Mouse (Mus musculus) layer of hippocampus, adult 6 months (tissue): ENCODE data around the gene Llgl2. TPM values are rescaled to one million over a fixed set of nuclear protein-coding genes. Genes with fewer than 3 reads are reported as not detected.

Experiments
- long read RNA-seq, 2 experiments: library from polyadenylated mRNA; unstranded; transcript quantifications; one replicate each; pipeline ENCODE4 v2.0.0; 2019 to 2020
- microRNA-seq: library from miRNA; unstranded; fragments of <30 nt; microRNA quantifications from one replicate; pipeline ENCODE4 v1.2.0, GENCODE M21; 2020
- polyA plus RNA-seq: library from polyadenylated mRNA; unstranded; fragments of <200 nt; fragmentation: Nextera tagmentation; gene quantifications from 2 replicates; pipeline ENCODE4 v1.2.3, GENCODE M21; 2021

The Llgl2 gene
- polyA plus RNA-seq = 3.8 and 4.4 TPM in 2 replicates
- long read RNA-seq, experiment 1, partial matches to known transcripts = 0 of 1 reads
- long read RNA-seq, experiment 1, other reads (novel, unspliced or antisense) = 1 of 1 reads
- long read RNA-seq, experiment 2, partial matches to known transcripts = 1 of 4 reads
- long read RNA-seq, experiment 2, other reads (novel, unspliced or antisense) = 1 of 4 reads

DNA sequence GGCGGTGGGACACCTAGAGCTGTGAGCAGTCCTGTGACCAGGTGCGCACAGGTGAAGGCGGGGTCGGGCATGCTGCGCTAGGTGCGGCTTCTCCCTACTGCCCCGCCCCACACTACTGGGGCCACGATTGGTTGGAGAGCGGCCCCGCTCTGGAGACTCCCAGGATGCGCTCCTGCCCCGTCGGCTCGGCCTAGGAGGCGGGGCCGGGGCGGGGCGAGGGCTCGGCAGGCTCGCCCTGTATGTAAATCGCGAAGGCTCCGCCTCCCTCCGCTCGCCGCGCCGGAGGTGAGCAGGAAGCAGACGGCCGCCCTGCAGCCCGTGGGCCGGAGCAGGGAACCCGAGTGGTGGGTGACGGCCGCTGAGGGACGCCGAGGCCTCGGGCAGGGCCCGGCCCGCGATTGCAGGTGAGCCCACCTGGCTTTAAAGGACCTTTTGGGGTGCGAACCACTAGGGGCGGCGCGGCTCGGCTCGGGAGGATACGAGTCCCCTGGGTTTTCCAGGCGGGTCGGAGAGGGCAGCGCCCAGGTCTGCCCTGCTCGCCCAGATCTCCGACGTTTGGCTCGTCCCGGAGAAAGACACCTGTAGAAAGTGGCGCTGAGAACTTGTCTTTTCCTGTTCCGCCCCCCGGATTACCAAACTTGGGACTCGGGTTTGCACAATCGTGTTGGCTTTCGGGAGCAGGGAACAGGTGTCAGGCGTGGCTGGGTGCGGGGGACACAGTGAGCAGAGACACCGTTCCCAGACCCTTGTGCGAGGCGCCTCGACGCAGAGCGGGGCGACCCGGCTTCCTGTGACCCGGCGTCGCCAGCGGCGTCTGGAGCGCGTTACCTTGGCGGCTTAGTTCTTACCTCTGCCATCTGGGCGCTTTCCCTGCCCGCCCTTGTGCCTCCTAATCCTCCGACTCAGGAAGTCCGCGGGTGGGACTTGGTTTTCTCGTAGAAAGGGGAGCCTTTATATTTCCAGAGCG lies at the start of gene Llgl2:
Gene Llgl2 (plus strand): TSS at position 276 of the 967 bp plus-strand sequence.

GRCm38 (mm10) chr11:115813507-115814296 lies 10.1 kb upstream of the Llgl2 start, which contains the start of gene Caskin2:
Gene Caskin2 (minus strand): TSS chr11:115813639.

DNA sequence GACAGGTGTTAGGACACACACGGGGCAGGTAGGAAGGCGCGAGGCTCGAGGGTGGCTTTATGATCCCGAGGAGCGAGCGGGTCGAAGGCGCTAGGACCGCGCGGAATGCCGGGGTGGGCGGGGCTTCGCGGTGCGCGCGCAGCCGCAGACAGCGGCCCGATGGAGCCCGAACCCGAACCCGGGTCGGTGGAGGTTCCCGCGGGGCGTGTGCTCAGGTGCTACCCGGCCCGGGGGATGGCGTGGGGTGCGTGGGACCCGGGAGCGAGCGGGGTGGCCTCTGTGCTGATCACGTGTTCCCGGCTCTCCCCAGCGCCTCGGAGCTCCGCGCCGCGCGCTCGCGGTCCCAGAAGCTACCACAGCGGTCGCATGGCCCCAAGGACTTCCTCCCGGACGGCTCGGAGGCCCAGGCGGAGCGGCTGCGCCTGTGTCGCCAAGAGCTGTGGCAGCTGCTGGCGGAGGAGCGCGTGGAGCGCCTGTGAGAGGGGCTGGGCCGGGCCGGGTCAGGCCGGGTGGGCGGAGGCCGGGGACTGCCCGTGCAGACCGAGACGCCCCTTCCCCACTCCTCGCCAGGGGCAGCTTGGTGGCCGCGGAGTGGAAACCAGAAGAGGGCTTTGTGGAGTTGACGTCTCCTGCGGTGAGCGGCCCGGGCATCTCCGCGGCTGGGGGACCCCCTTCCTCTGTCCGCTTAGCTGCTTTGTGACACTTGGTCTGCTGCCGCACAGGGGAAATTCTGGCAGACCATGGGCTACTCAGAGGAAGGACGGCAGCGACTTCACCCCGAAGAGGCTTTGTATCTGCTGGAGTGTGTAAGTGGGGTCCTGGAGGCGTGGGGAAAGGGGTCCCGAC lies 9.0 kb upstream of the Llgl2 start, which contains the start of gene Tsen54:
Gene Tsen54 (plus strand): TSS at position 120 of the 846 bp plus-strand sequence.

DNA sequence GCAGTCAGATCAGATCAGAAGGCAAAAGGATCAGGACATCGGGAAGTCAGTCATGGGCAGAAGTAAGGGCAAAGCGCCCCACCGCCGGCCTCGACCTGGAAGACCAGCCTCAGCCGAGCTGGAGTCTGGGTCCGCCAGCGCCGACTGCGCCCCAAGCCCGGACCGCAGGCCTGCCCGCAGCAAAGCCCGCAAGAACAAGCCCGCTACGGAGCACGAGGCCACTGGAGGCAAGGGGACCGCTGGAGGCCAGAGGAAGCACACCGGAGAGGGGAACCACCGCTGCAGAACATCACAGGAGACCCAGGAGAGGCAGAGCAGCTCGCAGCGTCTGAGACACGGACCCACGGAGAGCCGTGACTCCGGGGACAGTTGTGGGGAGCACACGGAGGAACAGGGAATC lies 34.5 kb downstream of the Llgl2 start, which contains the start of gene Myo15b:
Gene Myo15b (plus strand): TSS at position 53 of the 400 bp plus-strand sequence.

DNA sequence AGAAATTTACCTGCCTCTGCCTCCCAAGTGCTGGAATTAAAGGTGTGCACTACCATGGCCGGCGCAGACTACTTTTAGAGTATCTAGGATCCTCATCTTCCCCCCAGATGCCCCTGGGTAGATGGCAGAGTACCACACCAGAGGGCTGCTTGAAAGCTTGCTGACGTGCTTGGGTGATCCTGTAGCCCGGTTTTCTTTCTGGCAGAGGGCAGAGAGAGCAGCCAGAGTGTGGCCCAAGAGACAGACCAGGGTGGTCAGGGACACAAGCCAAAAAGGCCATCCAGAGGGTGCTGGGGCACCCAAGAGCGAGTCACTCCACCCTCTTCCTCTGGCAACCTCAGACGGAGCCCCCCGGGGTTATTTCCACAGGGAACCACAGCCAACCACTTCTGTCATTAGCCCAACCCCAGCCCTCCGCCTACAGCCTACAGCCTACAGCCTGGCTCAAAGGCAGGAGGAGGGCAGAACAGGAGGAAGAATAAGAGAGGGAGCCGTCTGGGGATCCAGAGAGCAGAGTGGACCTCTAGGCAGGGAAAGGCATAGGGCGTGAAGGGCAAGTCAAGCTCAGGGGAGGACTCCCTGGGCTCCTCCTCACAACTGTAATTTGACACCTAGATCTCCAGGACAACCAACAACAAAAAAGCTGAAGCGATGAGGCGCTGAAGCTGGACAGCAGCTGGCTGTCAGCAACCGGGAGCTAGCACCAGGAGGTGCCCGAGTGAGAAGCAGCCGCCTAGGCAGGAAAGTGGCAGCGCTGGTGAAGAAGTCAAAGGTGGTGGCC lies 75.8 kb downstream of the Llgl2 start, which contains the start of gene Smim5:
Gene Smim5 (plus strand): TSS at position 481 of the 781 bp plus-strand sequence.

Small RNAs within 50 kb of the gene (microRNA-seq; reads per million reads assigned to microRNA genes)
- 1.5 reads per million for gene Mir5621

Other genes starting within 250 kb of the Llgl2 start
- gene Mrps7, start 220.1 kb upstream of the Llgl2 start, polyA plus RNA-seq = 61.1 and 62.2 TPM in 2 replicates
- gene Gga3, start 220.0 kb upstream of the Llgl2 start, polyA plus RNA-seq = 5.8 and 6.3 TPM in 2 replicates
- gene Mif4gd, start 211.1 kb upstream of the Llgl2 start, polyA plus RNA-seq = 25.6 and 28.9 TPM in 2 replicates
- gene Slc25a19, start 195.8 kb upstream of the Llgl2 start, polyA plus RNA-seq = 39.1 and 41.4 TPM in 2 replicates
- gene Grb2, start 115.5 kb upstream of the Llgl2 start, polyA plus RNA-seq = 18.7 and 19.3 TPM in 2 replicates
- 23.9 and 25.3 TPM in 2 replicates for gene Tmem94, start 58.6 kb upstream of the Llgl2 start, polyA plus RNA-seq
- gene Caskin2, start 10.4 kb upstream of the Llgl2 start, polyA plus RNA-seq = 12.0 and 17.7 TPM in 2 replicates
- 5.2 and 6.0 TPM in 2 replicates for gene Tsen54, start 9.3 kb upstream of the Llgl2 start, polyA plus RNA-seq
- gene Myo15b, start 34.4 kb downstream of the Llgl2 start, polyA plus RNA-seq = 0.23 and 0.24 TPM in 2 replicates
- gene Smim5, start 75.9 kb downstream of the Llgl2 start, polyA plus RNA-seq = 3.2 and 7.6 TPM in 2 replicates
- gene Smim6, start 88.0 kb downstream of the Llgl2 start, polyA plus RNA-seq = 0.15 TPM in 1 of 2 replicates, not detected in the other
- gene Sap30bp, start 109.2 kb downstream of the Llgl2 start, polyA plus RNA-seq = 32.7 and 36.5 TPM in 2 replicates
- 5.4 and 5.5 TPM in 2 replicates for gene Recql5, start 109.4 kb downstream of the Llgl2 start, polyA plus RNA-seq
- 3.2 and 5.2 TPM in 2 replicates for gene Itgb4, start 150.7 kb downstream of the Llgl2 start, polyA plus RNA-seq
- 24.3 and 24.9 TPM in 2 replicates for gene Galk1, start 188.7 kb downstream of the Llgl2 start, polyA plus RNA-seq
- 331 and 336 TPM in 2 replicates for gene H3f3b, start 203.9 kb downstream of the Llgl2 start, polyA plus RNA-seq
- 6.5 and 9.1 TPM in 2 replicates for gene Unk, start 206.3 kb downstream of the Llgl2 start, polyA plus RNA-seq